Mouse (Mus musculus) brain, embryonic 14.5 days (tissue): ENCODE measurements around the gene Canx.

Source experiments
- CTCF ChIP-seq: fragments of 200-500 bp; IDR thresholded peaks from 2 replicates; pipeline ENCODE4 v1.5.1; 2012; ENCODE audit warnings: inconsistent platforms, mild to moderate bottlenecking, moderate library complexity, borderline replicate concordance; ENCODE audit not compliant: insufficient read depth, insufficient read length; ENCODE audit errors: extremely low read depth
- POLR2A ChIP-seq: fragments of 200-500 bp; IDR thresholded peaks from 2 replicates; pipeline ENCODE4 v1.6.1; 2012; ENCODE audit warnings: mild to moderate bottlenecking, inconsistent platforms, borderline replicate concordance; ENCODE audit not compliant: poor library complexity, insufficient read depth, insufficient read length, severe bottlenecking; ENCODE audit errors: extremely low read depth

DNA sequence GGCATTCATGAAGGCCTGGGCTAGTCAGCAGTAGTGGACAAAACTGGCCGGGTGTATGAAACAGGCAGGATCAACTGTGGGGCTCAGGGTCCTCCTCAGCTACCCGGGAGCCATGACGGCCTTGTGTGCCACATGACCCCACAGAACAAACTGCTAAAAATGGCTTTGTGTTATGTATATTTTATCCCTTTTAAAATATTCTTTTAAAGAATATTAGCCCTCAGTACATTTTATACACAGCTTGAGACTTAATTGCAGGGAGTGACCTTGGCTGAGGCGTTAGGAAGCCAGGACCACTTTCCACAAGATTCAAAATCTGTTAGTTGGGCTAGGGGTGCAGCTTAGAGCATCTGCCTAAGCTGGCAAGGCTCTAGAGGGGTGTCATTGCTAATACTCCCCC lies 45.5 kb upstream of the Canx start:
- TF ChIP-seq POLR2A (no peak), CTCF (no peak)
